Mouse (Mus musculus) MEL (cell line): Measurements from ENCODE around the gene Anks1.

Source experiments
- CHD1 ChIP-seq: IDR thresholded peaks from 2 replicates; pipeline ENCODE4 v1.6.1; 2012; ENCODE audit warnings: low read depth, mild to moderate bottlenecking, inconsistent platforms, low read length, improper control_type of control experiment
- CHD2 ChIP-seq: IDR thresholded peaks from 2 replicates; pipeline ENCODE4 v1.6.1; 2011; ENCODE audit warnings: low read length, improper control_type of control experiment
- CTCF ChIP-seq, 3 experiments: IDR thresholded peaks in 2 of 3; conservative IDR thresholded peaks in 1 of 3; 2 replicates each; pipeline ENCODE4 v1.5.1; 2011 to 2012; ENCODE audit warnings: low read length in 3 of 3, low read depth in 2 of 3, mild to moderate bottlenecking in 2 of 3, improper control_type of control experiment in 1 of 3, inconsistent platforms in 1 of 3, mixed read lengths in 1 of 3, moderate library complexity in 1 of 3; ENCODE audit not compliant: control insufficient read depth in 1 of 3, insufficient read depth in 1 of 3, poor library complexity in 1 of 3, severe bottlenecking in 1 of 3
- EP300 ChIP-seq, 2 experiments: IDR thresholded peaks; 2 replicates each; pipeline ENCODE4 v1.6.1; 2011; ENCODE audit warnings: improper control_type of control experiment in 2 of 2, low read length in 2 of 2, low read depth in 1 of 2, mild to moderate bottlenecking in 1 of 2
- MAFK ChIP-seq: IDR thresholded peaks from 2 replicates; pipeline ENCODE4 v1.6.1; 2011; ENCODE audit warnings: low read depth, mild to moderate bottlenecking, low read length, improper control_type of control experiment, borderline replicate concordance
- MAX ChIP-seq: IDR thresholded peaks from 2 replicates; pipeline ENCODE4 v1.6.1; 2011; ENCODE audit warnings: low read length, improper control_type of control experiment
- POLR2A ChIP-seq, 2 experiments: IDR thresholded peaks; 2 replicates each; pipeline ENCODE4 v1.6.1; 2011 to 2012; ENCODE audit warnings: low read length in 2 of 2, mild to moderate bottlenecking in 2 of 2, control low read depth in 1 of 2, improper control_type of control experiment in 1 of 2, low read depth in 1 of 2, moderate library complexity in 1 of 2; ENCODE audit not compliant: control insufficient read depth in 1 of 2, insufficient read depth in 1 of 2, poor library complexity in 1 of 2

DNA sequence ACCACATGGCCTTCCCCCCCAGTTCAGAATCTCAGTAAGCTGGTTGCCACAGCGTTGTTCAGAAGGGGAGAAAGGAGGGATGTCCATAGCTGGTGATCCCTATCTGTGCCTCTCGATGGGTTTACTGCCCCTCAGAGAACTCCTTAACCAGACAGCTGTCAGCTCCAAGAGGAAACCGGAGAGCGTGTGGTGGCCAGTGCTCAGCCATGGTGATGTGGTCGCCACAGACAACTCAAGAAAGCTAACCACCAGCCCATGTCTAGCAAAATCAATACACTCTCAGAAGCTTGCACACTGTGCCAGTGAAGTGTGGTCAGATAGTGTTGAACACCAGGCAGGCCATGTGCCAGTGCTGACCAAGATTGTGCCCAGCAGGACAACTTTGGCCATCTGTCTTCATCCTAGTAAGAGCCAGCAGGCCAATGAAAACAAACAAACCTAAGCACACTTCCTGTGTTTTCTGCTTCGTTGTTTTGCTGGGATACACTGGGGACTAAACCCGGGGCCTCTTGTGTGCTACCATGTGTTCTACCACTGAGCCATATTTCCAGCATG is 73.7 kb downstream of the Anks1 start:
- TF ChIP-seq MAFK (no peak), CTCF (IDR thresholded peaks at IDR 0.05 in 2 of 3, conservative IDR thresholded peaks at IDR 0.05 in 1 of 3; ENCODE audit: control insufficient read depth in 1 of 3, insufficient read depth in 1 of 3, low read depth in 2 of 3, low read length in 3 of 3, poor library complexity in 1 of 3, severe bottlenecking in 1 of 3) (no peak), MAX (no peak), POLR2A (IDR thresholded peaks at IDR 0.05; ENCODE audit: control insufficient read depth in 1 of 2, insufficient read depth in 1 of 2, low read depth in 1 of 2, low read length in 2 of 2, poor library complexity in 1 of 2) (no peak), CHD1 (no peak), EP300 (IDR thresholded peaks at IDR 0.05; ENCODE audit: low read depth in 1 of 2, low read length in 2 of 2) (no peak), CHD2 (no peak)
